Mouse (Mus musculus) heart, embryonic 14.5 days (tissue): ENCODE results near the gene Vdr. TPM values are rescaled to one million over a fixed set of nuclear protein-coding genes. Genes with fewer than 3 reads are reported as not detected.

Experiments
- ATAC-seq: fragments of 200-750 bp; cut with Nextera tagmentation; 2 replicates; pipeline ENCODE4 v1.8.0; 2017; ENCODE audit warnings: low read depth, moderate TSS enrichment; ENCODE audit not compliant: insufficient number of reproducible peaks, insufficient read depth, low FRiP score
- H3K27ac ChIP-seq, 2 experiments: fragments of 200-500 bp in 1 of 2; fragments of 300-500 bp in 1 of 2; sonication (generic) in 1 of 2; replicated peaks in 1 of 2; 2 replicates each; pipeline ENCODE4 v1.5.1; 2012 to 2014; ENCODE audit warnings: low read depth in 2 of 2, low read length in 2 of 2, control low read depth in 1 of 2, mild to moderate bottlenecking in 1 of 2, mixed read lengths in 1 of 2; ENCODE audit not compliant: control insufficient read depth in 1 of 2, insufficient read depth in 1 of 2
- H3K27me3 ChIP-seq: fragments of 300-500 bp; sonication (generic); 2 replicates; pipeline ENCODE4 v1.6.1; 2014; ENCODE audit warnings: mild to moderate bottlenecking, low read length, control low read depth; ENCODE audit not compliant: control insufficient read depth, insufficient read depth
- H3K36me3 ChIP-seq: fragments of 300-500 bp; sonication (generic); 2 replicates; pipeline ENCODE4 v1.6.1; 2014; ENCODE audit warnings: mild to moderate bottlenecking, control low read depth, low read length, mixed read lengths; ENCODE audit not compliant: control insufficient read depth, insufficient read depth
- H3K4me1 ChIP-seq, 2 experiments: fragments of 200-500 bp in 1 of 2; fragments of 300-500 bp in 1 of 2; sonication (generic) in 1 of 2; 2 replicates each; pipeline ENCODE4 v1.6.1; 2012 to 2014; ENCODE audit warnings: low read length in 2 of 2, control low read depth in 1 of 2, mixed read lengths in 1 of 2; ENCODE audit not compliant: control insufficient read depth in 2 of 2, insufficient read depth in 2 of 2
- H3K4me2 ChIP-seq: fragments of 300-500 bp; sonication (generic); 2 replicates; pipeline ENCODE4 v1.6.1; 2014; ENCODE audit warnings: mild to moderate bottlenecking, low read length
- H3K4me3 ChIP-seq, 2 experiments: fragments of 200-500 bp in 1 of 2; fragments of 300-500 bp in 1 of 2; sonication (generic) in 1 of 2; 2 replicates each; pipeline ENCODE4 v1.5.1; 2012 to 2014; ENCODE audit warnings: low read length in 2 of 2, mild to moderate bottlenecking in 2 of 2, control low read depth in 1 of 2, low read depth in 1 of 2, moderate library complexity in 1 of 2; ENCODE audit not compliant: control insufficient read depth in 1 of 2, insufficient read depth in 1 of 2
- H3K9ac ChIP-seq: fragments of 300-500 bp; sonication (generic); 2 replicates; pipeline ENCODE4 v1.6.1; 2014; ENCODE audit warnings: mild to moderate bottlenecking, low read length
- H3K9me3 ChIP-seq: fragments of 300-500 bp; sonication (generic); 2 replicates; pipeline ENCODE4 v1.6.1; 2016; ENCODE audit warnings: low read length, control low read depth; ENCODE audit not compliant: control insufficient read depth
- WGBS: fragments of 180-500 bp; shearing (Covaris S2); extraction: QIAGEN DNeasy Blood & Tissue Kit; methylation state at CpG from one replicate; pipeline ENCODE4 v1.1.7; 2014; 5-methylcytosine and 5-hydroxymethylcytosine counted together
- polyA plus RNA-seq: library from polyadenylated mRNA; unstranded; fragments of >200 nt; fragmentation: Nextera tagmentation; extraction: Ambion mirVana; gene quantifications from 2 replicates; pipeline ENCODE4 v1.2.1, GENCODE M21; 2014

Gene Vdr
- polyA plus RNA-seq, 1 experiment from 2014 or later, result 0.81 TPM

DNA sequence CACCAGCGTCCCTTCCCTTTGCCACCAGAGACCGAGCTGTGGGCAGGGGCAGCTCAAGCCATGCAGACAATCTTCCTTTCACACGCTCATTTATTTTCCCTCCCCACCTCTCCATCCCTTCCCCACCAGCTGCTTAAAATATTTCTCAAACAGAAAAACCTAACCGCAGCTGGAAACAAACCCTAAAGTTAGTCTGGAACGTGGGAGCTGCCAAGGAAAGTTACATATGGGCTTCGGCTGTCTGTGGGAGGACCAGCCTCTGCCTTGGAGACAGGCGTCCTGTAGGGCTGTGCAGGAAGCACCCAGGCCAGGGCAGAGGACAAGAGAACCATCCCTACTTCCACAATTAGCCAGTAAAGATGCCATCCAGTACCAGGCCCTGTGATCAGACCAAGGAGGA is 39.8 kb upstream of the Vdr start:
- ATAC-seq, result no peak
- Histone ChIP-seq H3K27me3 (peaks cover 36% of the 10 kb centered on the region), H3K4me3 (no peak overlapping the region), H3K9me3 (no peaks in the 10 kb centered on the region), H3K27ac (no peak overlapping the region), H3K4me2 (no peak overlapping the region), H3K9ac (no peak overlapping the region), H3K4me1 (peaks cover 0 to 3% of the 10 kb centered on the region in 2 experiments; a peak in 2 of 4 replicates), H3K36me3 (no peaks in the 10 kb centered on the region)
- 65% methylated on average over 7 of the region's 7 CpGs for WGBS

DNA sequence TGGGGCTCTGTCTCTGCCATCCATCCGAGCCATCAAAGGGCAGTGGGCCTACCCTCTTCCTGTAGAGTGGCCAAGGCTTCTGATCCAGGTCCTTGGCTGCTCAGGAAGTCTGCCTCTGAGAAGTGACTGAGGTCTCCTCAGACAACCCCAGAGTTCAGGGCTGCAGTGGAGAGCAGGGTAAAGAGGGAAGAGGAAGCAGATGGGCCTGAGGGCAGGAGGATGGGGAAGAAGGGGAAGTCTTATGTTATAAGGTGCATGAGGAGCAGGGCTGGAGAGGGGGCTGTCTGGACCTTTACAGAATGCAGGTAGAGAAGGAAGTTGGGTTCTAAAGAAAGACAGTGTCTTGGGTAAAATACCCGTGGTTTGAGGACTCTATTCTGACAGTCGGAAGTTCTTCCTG is 39.3 kb upstream of the Vdr start:
- Histone ChIP-seq H3K4me2 (no peak overlapping the region), H3K9me3 (no peaks in the 10 kb centered on the region), H3K27ac (no peak overlapping the region), H3K4me3 (no peak overlapping the region), H3K36me3 (no peaks in the 10 kb centered on the region), H3K4me1 (peaks cover 0 to 3% of the 10 kb centered on the region in 2 experiments; a peak in 2 of 4 replicates), H3K27me3 (peaks cover 32% of the 10 kb centered on the region), H3K9ac (no peak overlapping the region)
- WGBS, result 71% methylated on average over 3 of the region's 3 CpGs
- no peak for ATAC-seq

DNA sequence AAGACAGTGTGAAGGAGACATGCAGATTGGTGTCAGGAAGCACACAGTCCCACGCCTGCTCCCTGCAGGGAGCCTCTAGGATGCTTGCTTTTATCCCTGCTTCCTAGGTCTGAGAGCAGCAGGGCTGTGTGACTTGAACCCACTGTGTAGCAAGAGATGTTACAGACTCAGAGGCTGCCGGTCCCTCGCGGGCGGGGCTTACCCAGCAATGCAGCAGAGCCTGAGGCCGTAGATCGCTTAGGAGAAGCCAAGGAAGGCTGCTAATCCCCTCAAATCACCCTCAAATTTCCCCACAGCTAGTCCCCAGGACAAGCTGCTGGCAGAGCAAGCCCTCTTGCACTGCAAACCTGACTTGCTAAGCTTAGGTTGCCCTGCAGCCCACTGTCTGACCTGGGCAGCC is 38.3 kb upstream of the Vdr start:
- no peak for ATAC-seq
- Histone ChIP-seq H3K4me3 (no peak overlapping the region), H3K4me1 (peaks cover 0 to 3% of the 10 kb centered on the region in 2 experiments; a peak in 2 of 4 replicates), H3K9me3 (no peaks in the 10 kb centered on the region), H3K9ac (no peak overlapping the region), H3K4me2 (no peak overlapping the region), H3K36me3 (no peaks in the 10 kb centered on the region), H3K27ac (no peak overlapping the region), H3K27me3 (peaks cover 27% of the 10 kb centered on the region)
- 39% methylated on average over 7 of the region's 7 CpGs for WGBS

DNA sequence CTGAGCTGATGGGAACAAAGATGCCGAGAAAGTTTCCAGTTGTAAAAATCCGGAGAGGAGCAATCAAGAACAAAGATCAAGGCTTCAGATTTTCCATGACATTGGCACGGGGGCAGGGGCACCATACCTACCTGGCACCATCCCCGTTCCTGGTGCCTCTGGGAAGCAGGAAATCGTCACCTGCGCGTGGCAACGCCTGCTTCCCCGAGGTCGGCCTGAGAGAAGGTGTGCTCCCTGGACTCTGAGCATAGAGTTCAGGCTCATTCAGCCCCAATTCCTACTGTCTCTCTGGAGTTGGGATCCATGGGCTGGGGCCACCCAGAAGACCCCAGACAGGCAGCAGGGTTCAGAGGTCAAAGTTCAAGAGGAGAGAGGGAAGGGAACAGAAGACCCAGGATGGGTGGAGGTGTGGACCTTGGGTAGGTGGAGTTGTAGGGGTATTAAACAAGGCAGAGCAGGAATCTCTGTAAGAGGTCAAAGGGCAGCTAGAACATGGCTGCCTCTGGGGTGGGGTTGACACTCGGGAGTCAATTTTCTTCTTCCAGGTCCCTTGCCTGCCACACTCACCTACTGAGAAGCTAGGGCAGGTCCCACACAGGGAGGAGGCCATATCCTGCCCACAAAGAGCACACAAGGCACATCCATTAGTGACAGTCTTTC is 35.4 kb upstream of the Vdr start:
- Histone ChIP-seq H3K4me1 (no peaks in the 10 kb centered on the region; a peak in 1 of 4 replicates), H3K4me2 (no peak overlapping the region), H3K4me3 (no peak overlapping the region), H3K9ac (no peak overlapping the region), H3K27me3 (peaks cover 9% of the 10 kb centered on the region), H3K36me3 (no peaks in the 10 kb centered on the region), H3K27ac (no peak overlapping the region), H3K9me3 (no peaks in the 10 kb centered on the region)
- 73% methylated on average over 11 of the region's 11 CpGs for WGBS
- ATAC-seq, result no peak

DNA sequence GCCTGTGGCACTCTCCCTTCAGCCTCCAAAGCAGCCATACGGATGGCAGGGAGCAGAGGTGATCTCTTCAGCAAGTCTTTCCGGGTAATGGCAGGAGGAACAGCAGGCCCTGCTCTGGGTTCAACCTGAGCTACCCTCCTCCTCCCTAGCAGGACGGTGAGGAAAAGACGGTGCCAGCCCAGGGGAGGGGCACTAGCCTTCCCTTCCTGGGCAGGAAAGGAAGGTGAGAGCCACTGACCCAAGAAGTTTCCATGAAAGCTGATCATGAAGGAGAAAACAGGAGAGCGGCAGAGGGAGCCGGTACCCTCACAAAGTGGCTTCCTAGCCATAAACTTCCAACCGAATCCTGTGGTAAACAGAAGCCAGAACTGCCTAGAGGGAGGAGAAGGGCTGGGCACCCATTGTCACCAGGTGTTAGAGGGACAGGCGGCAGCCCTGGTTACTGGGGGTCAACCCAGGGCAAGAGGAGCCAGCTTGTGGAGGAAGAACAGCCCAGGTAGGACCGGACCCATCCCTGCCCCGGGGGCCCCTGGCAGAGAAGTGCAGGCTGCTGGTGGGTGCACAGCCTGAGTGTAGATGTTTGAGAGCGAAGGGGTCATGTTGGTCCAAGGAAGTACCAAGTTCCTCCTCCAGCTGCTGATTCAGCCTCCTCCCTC is 34.6 kb upstream of the Vdr start:
- 69% methylated on average over 11 of the region's 11 CpGs for WGBS
- Histone ChIP-seq H3K4me3 (no peak overlapping the region), H3K4me1 (no peaks in the 10 kb centered on the region; a peak in 1 of 4 replicates), H3K36me3 (no peaks in the 10 kb centered on the region), H3K9me3 (no peaks in the 10 kb centered on the region), H3K27ac (no peak overlapping the region), H3K9ac (no peak overlapping the region), H3K27me3 (peaks cover 9% of the 10 kb centered on the region), H3K4me2 (no peak overlapping the region)
- ATAC-seq, result no peak

DNA sequence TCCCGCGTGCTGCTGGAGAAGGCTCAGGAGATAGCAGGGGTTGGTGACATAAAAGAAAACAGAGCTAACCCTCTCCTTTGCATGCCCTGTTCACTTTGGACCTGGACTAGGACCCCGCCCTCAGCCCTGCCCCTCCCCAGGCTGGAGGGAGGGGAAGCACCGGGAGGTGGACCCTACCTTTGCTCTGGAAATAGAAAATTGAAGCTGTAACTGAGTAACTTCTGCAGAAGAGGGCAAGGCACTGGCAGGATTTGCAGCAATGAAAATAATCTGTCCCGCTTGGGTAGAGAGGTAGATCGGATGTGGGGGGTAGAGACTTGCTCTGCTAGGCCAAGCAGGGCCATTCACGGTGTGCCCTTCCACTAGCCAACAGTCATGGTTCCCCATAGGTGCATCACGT is 32.9 kb upstream of the Vdr start:
- Histone ChIP-seq H3K27ac (no peak overlapping the region), H3K4me3 (no peak overlapping the region), H3K9me3 (no peaks in the 10 kb centered on the region), H3K4me2 (no peak overlapping the region), H3K9ac (no peak overlapping the region), H3K4me1 (peaks cover 4 to 6% of the 10 kb centered on the region in 2 experiments), H3K36me3 (no peaks in the 10 kb centered on the region), H3K27me3 (no peaks in the 10 kb centered on the region)
- 75% methylated on average over 8 of the region's 8 CpGs for WGBS
- ATAC-seq, result no peak

DNA sequence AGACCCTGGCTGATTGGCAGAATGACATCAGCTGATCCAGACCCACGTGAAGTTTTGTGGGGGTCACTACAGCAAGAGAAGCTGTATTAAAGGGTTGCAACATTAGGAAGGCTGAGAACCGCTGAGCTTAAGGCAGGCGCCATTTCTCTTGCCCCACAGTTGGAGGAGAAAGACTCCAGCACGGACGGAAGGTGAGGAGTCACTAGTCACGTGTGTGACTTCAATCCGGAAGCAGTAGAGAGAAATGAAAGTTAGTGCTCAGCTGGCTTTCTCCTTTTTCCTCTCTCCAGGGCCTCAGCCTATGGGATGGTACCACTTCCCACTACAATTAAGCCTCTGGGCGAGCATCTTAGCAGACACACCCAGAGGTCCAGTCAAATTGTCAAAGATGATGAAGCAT is 32.1 kb upstream of the Vdr start:
- H3K4me1 ChIP-seq, result peaks cover 7 to 10% of the 10 kb centered on the region in 2 experiments
- WGBS, result 86% methylated on average over 8 of the region's 8 CpGs
- no peak for ATAC-seq
- H3K4me2 ChIP-seq, result no peak overlapping the region
- H3K4me3 ChIP-seq, result no peak overlapping the region
- no peak overlapping the region for H3K9ac ChIP-seq
- H3K9me3 ChIP-seq, result no peaks in the 10 kb centered on the region
- no peaks in the 10 kb centered on the region for H3K27me3 ChIP-seq
- H3K27ac ChIP-seq, result no peak overlapping the region
- H3K36me3 ChIP-seq, result no peaks in the 10 kb centered on the region
